9 mouse cellular contexts compared by ENCODE assay signal in genomic region chr4:132743992-132744911, GRCm38 (mm10). TPM values are rescaled to one million over a fixed set of nuclear protein-coding genes. Genes with fewer than 3 reads are reported as not detected.
DNase-seq lines count a peak whose midpoint lies in the region; ATAC-seq and TF ChIP-seq lines count a peak whose summit lies in the region.
"Had no signal": no experiment of that assay in that cellular context is flagged by ENCODE, and none has a peak within 500 bp of the region (broad histone marks: within the 10 kb centered on the region; RNA-seq: fewer than 3 reads in every experiment).

No protein-coding gene starts in this region.

- H3K36me3 ChIP-seq in liver, postnatal 0 days (replicated peaks; ENCODE audit: insufficient read depth, low read length): no peaks in the 10 kb centered on the region

- DNase-seq in heart, adult 11 months: peak; percentile 93
- no peak for DNase-seq in heart, adult 8-10 months (ENCODE audit: low spot score)
- peak; percentile 61 for DNase-seq in MN1 (ENCODE audit: low spot score)
- DNase-seq in frontal cortex, postnatal 14 days (ENCODE audit: low spot score in 2 of 2): peak; percentile 40 to 65
- DNase-seq in liver, postnatal 0 days: no peak
- no peak for DNase-seq in cerebellum, postnatal 36 days
- no peak for DNase-seq in lung, postnatal 25 days (ENCODE audit: low spot score)

- 60% methylated on average over 11 of the region's 11 CpGs for WGBS in liver, postnatal 0 days (ENCODE audit: insufficient replicate concordance)

- no peaks in the 10 kb centered on the region for H3K9me3 ChIP-seq in liver, postnatal 0 days (ENCODE audit: low read length)

- no peak overlapping the region for H3K4me2 ChIP-seq in liver, postnatal 0 days (ENCODE audit: low read depth, low read length)

- no peak overlapping the region for H3K4me3 ChIP-seq in liver, postnatal 0 days (ENCODE audit: low read depth, low read length)
- H3K4me3 ChIP-seq: heart, adult 2 months had no signal

- no peak for TF ChIP-seq CTCF in liver, postnatal 0 days (IDR thresholded peaks at IDR 0.05; ENCODE audit: low read depth)

- no peak for TF ChIP-seq EP300 in liver, postnatal 0 days (IDR thresholded peaks at IDR 0.05; ENCODE audit: low read depth)

- no peak overlapping the region for H3K9ac ChIP-seq in liver, postnatal 0 days (replicated peaks)

- ATAC-seq in liver, postnatal 0 days: peak; percentile 16; the same call in 1 of the 2 replicates
- ATAC-seq in activated CD4-positive, CD25-positive, alpha-beta regulatory T cell, adult 4 months: no peak

- H3K4me1 ChIP-seq in liver, postnatal 0 days (ENCODE audit: insufficient read depth): peaks cover 5% of the 10 kb centered on the region; the same call in 1 of the 2 replicates

- H3K27me3 ChIP-seq in liver, postnatal 0 days (ENCODE audit: insufficient read depth, low read length): no peaks in the 10 kb centered on the region

- H3K27ac ChIP-seq in liver, postnatal 0 days (ENCODE audit: low read depth): no peak overlapping the region
- H3K27ac ChIP-seq: heart, adult 2 months had no signal

RNA-seq across cellular contexts. Expression of gene Xkr8, which starts 11.9 kb away (rescaled TPM):
- 1 to 10 TPM; 1.1 to 2.1 (median 1.8) TPM for total RNA-seq in heart, adult 8-10 months (2022)
- polyA plus RNA-seq in liver, postnatal 0 days (2015; fragmentation: Nextera tagmentation; extraction: Ambion mirVana): 3.3 and 3.8 TPM in 2 replicates
- 1 to 10 TPM; 2.2 to 4.0 TPM for polyA plus RNA-seq in activated CD4-positive, CD25-positive, alpha-beta regulatory T cell, adult 4 months (2017; shearing (Covaris generic))

RNA-seq across cellular contexts. Expression of gene Smpdl3b, which starts 12.8 kb away (rescaled TPM):
- total RNA-seq in heart, adult 8-10 months (2022): under 1 TPM; 0.34 to 0.94 (median 0.59) TPM
- 0.31 and 0.34 TPM in 2 replicates for polyA plus RNA-seq in liver, postnatal 0 days (2015; fragmentation: Nextera tagmentation; extraction: Ambion mirVana)
- polyA plus RNA-seq in activated CD4-positive, CD25-positive, alpha-beta regulatory T cell, adult 4 months (2017; shearing (Covaris generic)): 1 to 10 TPM; 2.7 to 4.4 TPM

RNA-seq across cellular contexts. Expression of gene Rpa2, which starts 23.9 kb away (rescaled TPM):
- total RNA-seq in heart, adult 8-10 months (2022): 10 to 100 TPM; 10.3 to 15.6 (median 12.6) TPM
- polyA plus RNA-seq in liver, postnatal 0 days (2015; fragmentation: Nextera tagmentation; extraction: Ambion mirVana): 38.6 and 43.0 TPM in 2 replicates
- 10 to 100 TPM; 54.6 to 80.3 TPM for polyA plus RNA-seq in activated CD4-positive, CD25-positive, alpha-beta regulatory T cell, adult 4 months (2017; shearing (Covaris generic))

RNA-seq across cellular contexts. Expression of gene Themis2, which starts 51.9 kb away (rescaled TPM):
- 1 to 10 TPM; 1.4 to 1.9 (median 1.6) TPM for total RNA-seq in heart, adult 8-10 months (2022)
- 3.1 and 3.5 TPM in 2 replicates for polyA plus RNA-seq in liver, postnatal 0 days (2015; fragmentation: Nextera tagmentation; extraction: Ambion mirVana)
- polyA plus RNA-seq in activated CD4-positive, CD25-positive, alpha-beta regulatory T cell, adult 4 months (2017; shearing (Covaris generic)): 1 to 10 TPM in 1 of 2 experiments, under 1 TPM in 1; 0.91 to 1.0 TPM

Comparison
In these comparisons a context has a peak if more than half of its experiments do, and no peak if none do; other contexts are left out.
1. DNase-seq: peak in heart, adult 11 months (single experiment), MN1 (single experiment) and frontal cortex, postnatal 14 days (2 of 2); none in heart, adult 8-10 months (single experiment), liver, postnatal 0 days (single experiment), cerebellum, postnatal 36 days (0 of 2) and lung, postnatal 25 days (single experiment).